Mouse (Mus musculus): ENCODE measurements around the gene Esd. TPM values are rescaled to one million over a fixed set of nuclear protein-coding genes. Genes with fewer than 3 reads are reported as not detected.

Esd gene
- 139 and 148 TPM in 2 replicates for polyA plus RNA-seq (2012; rRNA removed)

GRCm38 (mm10) chr14:74732079-74732783, at the start of gene Esd:
Gene Esd, plus strand, starts transcription at chr14:74732297.

Other genes starting within 250 kb of the Esd start
- gene Htr2a, start 91.5 kb upstream of the Esd start, polyA plus RNA-seq (2012; rRNA removed): 0.22 and 0.23 TPM in 2 replicates
- gene Lrch1, start 215.6 kb downstream of the Esd start, polyA plus RNA-seq (2012; rRNA removed): 3.2 and 4.1 TPM in 2 replicates

All from liver, embryonic 18 days (tissue).